Mouse (Mus musculus): ENCODE measurements around the gene Kat6b. TPM values are rescaled to one million over a fixed set of nuclear protein-coding genes. Genes with fewer than 3 reads are reported as not detected.

Gene Kat6b
- polyA plus RNA-seq, 1 experiment: 3.9 TPM

DNA sequence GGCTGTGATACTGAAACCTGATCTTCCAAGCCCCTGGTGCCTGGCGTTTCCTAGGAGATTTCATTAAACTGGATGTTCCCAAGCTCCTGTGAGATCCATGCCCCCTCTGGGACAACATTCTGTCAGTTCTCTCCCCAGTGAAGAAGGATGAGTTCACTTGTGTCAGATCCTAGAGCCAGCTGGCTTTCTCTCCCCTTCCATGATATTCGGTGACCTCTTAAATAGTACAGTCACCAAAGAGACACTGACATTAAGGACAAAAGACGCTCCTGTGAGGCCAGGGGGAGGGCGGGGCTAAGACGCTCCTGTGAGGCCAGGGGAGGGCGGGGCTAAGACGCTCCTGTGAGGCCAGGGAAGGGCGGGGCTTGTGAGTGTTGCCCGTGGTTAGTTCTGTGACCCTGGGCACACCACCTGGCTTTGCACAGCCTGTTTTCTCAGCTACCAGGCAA is 201.5 kb downstream of the Kat6b start:
- H3K27me3 ChIP-seq (ENCODE audit: control insufficient read depth, insufficient read depth, insufficient read length): no peaks in the 10 kb centered on the region
- no peak overlapping the region for H3K4me3 ChIP-seq
- H3K36me3 ChIP-seq (ENCODE audit: control insufficient read depth, insufficient read depth): no peaks in the 10 kb centered on the region
- H3K4me2 ChIP-seq (ENCODE audit: low read depth): peak overlapping the region; percentile 61
- no peak for TF ChIP-seq E2F4 (IDR thresholded peaks at IDR 0.05; ENCODE audit: insufficient read depth)
- no peak for TF ChIP-seq SRF (IDR thresholded peaks at IDR 0.05; ENCODE audit: control insufficient read depth, insufficient read length, low read depth)
- peak in 1 of 3 experiments; percentile 16 for TF ChIP-seq MYOG (IDR thresholded peaks at IDR 0.05; ENCODE audit: control insufficient read depth in 1 of 3, insufficient read depth in 1 of 3, insufficient read length in 2 of 3, low read depth in 2 of 3)
- no peak for TF ChIP-seq TCF3 (IDR thresholded peaks at IDR 0.05; ENCODE audit: insufficient read length, low read depth)
- no peak for TF ChIP-seq POLR2A (IDR thresholded peaks at IDR 0.05; ENCODE audit: insufficient read length, low read depth)
- TF ChIP-seq USF1 (IDR thresholded peaks at IDR 0.05; ENCODE audit: low read depth): no peak
- TF ChIP-seq MYOD1 (IDR thresholded peaks at IDR 0.05; ENCODE audit: control insufficient read depth in 1 of 3, insufficient read length in 2 of 3, low read depth in 2 of 3): peak in 2 of 3 experiments; percentile 21 to 67
- no peak for TF ChIP-seq CEBPB (IDR thresholded peaks at IDR 0.05; ENCODE audit: insufficient read depth, poor library complexity, severe bottlenecking)
- no peak for TF ChIP-seq POLR2AphosphoS2 (IDR thresholded peaks at IDR 0.05; ENCODE audit: insufficient read length, low read depth)
- H3K79me2 ChIP-seq (ENCODE audit: control insufficient read depth, insufficient read depth): no peaks in the 10 kb centered on the region
- H3ac ChIP-seq (ENCODE audit: control insufficient read depth, insufficient read length): no peak overlapping the region

DNA sequence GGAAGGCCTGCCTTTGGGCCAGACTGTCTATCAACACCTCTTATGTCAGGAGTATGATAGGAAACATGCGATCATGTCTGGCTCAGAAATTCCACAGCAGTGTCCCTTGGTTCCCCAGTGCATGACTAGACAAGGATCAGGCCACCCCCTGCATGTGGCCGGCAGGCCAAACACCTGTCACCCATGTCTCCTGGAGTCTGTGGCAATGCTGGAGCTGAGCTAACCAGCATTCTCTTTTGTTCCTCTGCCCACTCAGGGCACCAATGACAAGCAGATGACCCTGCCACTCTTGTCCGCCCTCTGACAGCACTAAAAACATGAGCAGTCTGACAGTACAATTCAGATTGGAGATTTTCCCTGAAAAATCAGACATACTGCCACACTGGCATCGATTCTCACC is 202.6 kb downstream of the Kat6b start:
- no peak overlapping the region for H3K4me3 ChIP-seq
- H3ac ChIP-seq (ENCODE audit: control insufficient read depth, insufficient read length): no peak overlapping the region
- peak overlapping the region; percentile 45 for H3K4me2 ChIP-seq (ENCODE audit: low read depth)
- peak; percentile 63 for TF ChIP-seq TCF3 (IDR thresholded peaks at IDR 0.05; ENCODE audit: insufficient read length, low read depth)
- TF ChIP-seq MYOD1 (IDR thresholded peaks at IDR 0.05; ENCODE audit: control insufficient read depth in 1 of 3, insufficient read length in 2 of 3, low read depth in 2 of 3): peak; percentile 85 to 98 (median 94)
- peak; percentile 62 for TF ChIP-seq TCF12 (IDR thresholded peaks at IDR 0.05; ENCODE audit: insufficient read depth, poor library complexity, severe bottlenecking)
- TF ChIP-seq USF1 (IDR thresholded peaks at IDR 0.05; ENCODE audit: low read depth): no peak
- TF ChIP-seq REST (IDR thresholded peaks at IDR 0.05; ENCODE audit: insufficient read depth, insufficient read length): no peak
- peak; percentile 35 to 93 (median 66) for TF ChIP-seq MYOG (IDR thresholded peaks at IDR 0.05; ENCODE audit: control insufficient read depth in 1 of 3, insufficient read depth in 1 of 3, insufficient read length in 2 of 3, low read depth in 2 of 3)
- no peaks in the 10 kb centered on the region for H3K27me3 ChIP-seq (ENCODE audit: control insufficient read depth, insufficient read depth, insufficient read length)
- H3K36me3 ChIP-seq (ENCODE audit: control insufficient read depth, insufficient read depth): no peaks in the 10 kb centered on the region
- H3K79me2 ChIP-seq (ENCODE audit: control insufficient read depth, insufficient read depth): no peaks in the 10 kb centered on the region

DNA sequence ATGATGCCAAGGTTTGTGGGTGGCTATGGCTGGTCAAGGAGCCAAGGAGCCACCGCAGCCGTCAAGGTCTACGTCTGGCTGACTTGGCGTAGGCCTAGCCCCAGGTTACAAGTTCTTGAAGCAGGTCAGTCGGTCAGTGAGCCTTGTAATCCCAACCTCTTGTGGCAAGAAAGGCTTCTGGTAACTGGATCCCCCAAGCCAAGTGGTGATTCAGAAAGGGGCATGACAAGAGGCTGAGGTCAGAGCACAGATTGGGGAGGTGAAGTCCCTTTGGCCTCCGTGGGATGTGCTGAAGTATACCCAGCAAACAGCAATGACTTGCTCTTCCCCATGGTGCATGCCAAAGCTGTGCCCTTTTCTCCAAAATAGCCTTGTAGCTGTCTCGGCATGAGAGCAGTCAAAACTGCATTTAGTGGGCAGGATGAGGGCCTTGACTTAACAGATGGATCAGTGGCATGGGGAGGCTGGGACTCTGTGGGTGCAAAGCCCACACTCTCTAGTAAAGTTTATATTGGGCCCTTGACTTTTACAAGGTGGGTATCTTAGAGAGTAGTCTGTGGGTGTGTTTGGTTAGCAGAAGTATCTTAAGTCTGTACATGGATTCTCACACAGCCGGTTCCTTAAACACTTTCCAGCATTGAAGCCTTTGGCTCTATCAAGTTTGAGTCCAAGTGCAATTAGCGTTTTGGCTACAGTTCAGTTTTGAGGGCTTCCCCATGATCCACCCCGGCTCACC is 204.3 kb downstream of the Kat6b start:
- Histone ChIP-seq H3K27me3 (ENCODE audit: control insufficient read depth, insufficient read depth, insufficient read length) (no peaks in the 10 kb centered on the region), H3K79me2 (ENCODE audit: control insufficient read depth, insufficient read depth) (no peaks in the 10 kb centered on the region), H3ac (ENCODE audit: control insufficient read depth, insufficient read length) (no peak overlapping the region), H3K36me3 (ENCODE audit: control insufficient read depth, insufficient read depth) (no peaks in the 10 kb centered on the region), H3K4me2 (ENCODE audit: low read depth) (peak overlapping the region; percentile 41), H3K4me3 (no peak overlapping the region)
- TF ChIP-seq TCF3 (IDR thresholded peaks at IDR 0.05; ENCODE audit: insufficient read length, low read depth) (no peak), MYOG (IDR thresholded peaks at IDR 0.05; ENCODE audit: control insufficient read depth in 1 of 3, insufficient read depth in 1 of 3, insufficient read length in 2 of 3, low read depth in 2 of 3) (peak in 1 of 3 experiments; percentile 56), MAX (IDR thresholded peaks at IDR 0.05; ENCODE audit: low read depth) (no peak), MYOD1 (IDR thresholded peaks at IDR 0.05; ENCODE audit: control insufficient read depth in 1 of 3, insufficient read length in 2 of 3, low read depth in 2 of 3) (peak in 1 of 3 experiments; percentile 10), CEBPB (IDR thresholded peaks at IDR 0.05; ENCODE audit: insufficient read depth, poor library complexity, severe bottlenecking) (no peak)

DNA sequence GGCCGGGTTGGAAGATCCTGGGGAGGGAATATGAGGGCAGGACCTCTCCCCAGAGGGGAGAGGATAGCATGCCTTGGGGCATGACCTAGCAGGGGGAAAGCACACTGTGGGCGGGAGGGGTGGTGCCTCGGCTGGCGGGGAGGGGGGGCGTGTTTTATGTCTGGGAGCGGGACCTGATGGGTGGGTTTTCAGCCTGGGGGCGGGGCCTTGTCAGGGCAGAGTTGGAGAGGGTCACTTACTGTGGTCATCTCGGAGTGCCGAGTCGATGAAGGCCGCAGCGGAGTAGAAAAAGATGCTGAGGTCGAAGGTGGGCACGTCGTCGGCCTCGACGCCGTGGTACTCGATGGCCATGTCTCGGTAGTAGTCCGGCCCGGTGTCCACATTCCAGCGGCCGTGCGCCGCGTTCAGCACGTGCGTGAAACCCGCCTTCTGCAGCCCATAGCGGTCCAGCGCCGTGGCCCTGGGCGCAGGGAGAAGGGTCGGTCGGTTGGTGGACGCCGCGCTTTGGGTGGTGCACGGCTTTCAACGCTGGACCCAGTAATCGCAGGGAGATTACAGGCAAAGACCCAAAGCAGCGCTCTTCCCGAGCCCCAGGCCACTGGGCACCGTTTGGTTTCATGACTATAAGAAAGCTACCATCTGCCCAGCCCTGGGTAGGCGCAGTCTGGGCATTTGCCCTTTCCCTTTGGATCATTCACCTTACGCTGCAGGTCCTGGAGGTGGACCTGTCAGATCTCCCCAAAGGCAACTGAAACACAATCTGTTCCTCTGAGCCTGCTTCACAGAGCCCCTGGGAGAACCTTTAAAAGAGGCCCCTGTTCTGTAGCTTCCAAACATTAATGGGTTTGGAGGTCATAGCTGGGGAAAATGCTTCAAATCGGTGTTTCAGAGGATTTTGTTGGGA is 205.4 kb downstream of the Kat6b start:
- no peaks in the 10 kb centered on the region for H3K79me2 ChIP-seq (ENCODE audit: control insufficient read depth, insufficient read depth)
- H3ac ChIP-seq (ENCODE audit: control insufficient read depth, insufficient read length): no peak overlapping the region
- no peak for TF ChIP-seq MAX (IDR thresholded peaks at IDR 0.05; ENCODE audit: low read depth)
- TF ChIP-seq TCF12 (IDR thresholded peaks at IDR 0.05; ENCODE audit: insufficient read depth, poor library complexity, severe bottlenecking): no peak
- no peak for TF ChIP-seq SRF (IDR thresholded peaks at IDR 0.05; ENCODE audit: control insufficient read depth, insufficient read length, low read depth)
- TF ChIP-seq MYOG (IDR thresholded peaks at IDR 0.05; ENCODE audit: control insufficient read depth in 1 of 3, insufficient read depth in 1 of 3, insufficient read length in 2 of 3, low read depth in 2 of 3): no peak
- no peak for TF ChIP-seq USF1 (IDR thresholded peaks at IDR 0.05; ENCODE audit: low read depth)
- no peak for TF ChIP-seq TCF3 (IDR thresholded peaks at IDR 0.05; ENCODE audit: insufficient read length, low read depth)
- no peak for TF ChIP-seq E2F4 (IDR thresholded peaks at IDR 0.05; ENCODE audit: insufficient read depth)
- no peak for TF ChIP-seq CEBPB (IDR thresholded peaks at IDR 0.05; ENCODE audit: insufficient read depth, poor library complexity, severe bottlenecking)
- TF ChIP-seq MYOD1 (IDR thresholded peaks at IDR 0.05; ENCODE audit: control insufficient read depth in 1 of 3, insufficient read length in 2 of 3, low read depth in 2 of 3): no peak
- TF ChIP-seq POLR2A (IDR thresholded peaks at IDR 0.05; ENCODE audit: insufficient read length, low read depth): no peak
- TF ChIP-seq POLR2AphosphoS2 (IDR thresholded peaks at IDR 0.05; ENCODE audit: insufficient read length, low read depth): no peak
- no peak for TF ChIP-seq REST (IDR thresholded peaks at IDR 0.05; ENCODE audit: insufficient read depth, insufficient read length)
- H3K36me3 ChIP-seq (ENCODE audit: control insufficient read depth, insufficient read depth): no peaks in the 10 kb centered on the region
- no peak overlapping the region for H3K4me2 ChIP-seq (ENCODE audit: low read depth)
- H3K27me3 ChIP-seq (ENCODE audit: control insufficient read depth, insufficient read depth, insufficient read length): no peaks in the 10 kb centered on the region
- H3K4me3 ChIP-seq: no peak overlapping the region

All from myocyte (in vitro differentiated cells).